Mouse (Mus musculus) heart, postnatal 0 days (tissue): ENCODE data around the gene Gfra4. TPM values are rescaled to one million over a fixed set of nuclear protein-coding genes. Genes with fewer than 3 reads are reported as not detected.

Experiments used
- ATAC-seq: fragments of 200-750 bp; cut with Nextera tagmentation; 2 replicates; pipeline ENCODE4 v1.8.0; 2017; ENCODE audit warnings: low read depth, moderate number of reproducible peaks, moderate library complexity; ENCODE audit not compliant: insufficient read depth
- DNase-seq: peaks from one replicate; pipeline ENCODE4 v3.0.0-alpha.2; 2016; ENCODE audit warnings: low spot score
- H3K27ac ChIP-seq: fragments of 300-500 bp; sonication (generic); 2 replicates; pipeline ENCODE4 v1.5.1; 2014; ENCODE audit warnings: low read depth, mild to moderate bottlenecking
- H3K27me3 ChIP-seq: fragments of 300-500 bp; sonication (generic); 2 replicates; pipeline ENCODE4 v1.6.1; 2014; ENCODE audit warnings: low read length, mixed read lengths; ENCODE audit not compliant: control insufficient read depth, insufficient read depth
- H3K36me3 ChIP-seq: fragments of 300-500 bp; sonication (generic); replicated peaks from 2 replicates; pipeline ENCODE4 v1.6.1; 2014; ENCODE audit warnings: low read length, mixed read lengths; ENCODE audit not compliant: control insufficient read depth, insufficient read depth
- H3K4me1 ChIP-seq: fragments of 300-500 bp; sonication (generic); 2 replicates; pipeline ENCODE4 v1.6.1; 2014; ENCODE audit warnings: antibody characterized with exemption; ENCODE audit not compliant: control insufficient read depth, insufficient read depth
- H3K4me2 ChIP-seq: fragments of 300-500 bp; sonication (generic); 2 replicates; pipeline ENCODE4 v1.6.1; 2014; ENCODE audit warnings: low read depth, mild to moderate bottlenecking, low read length, moderate library complexity
- H3K4me3 ChIP-seq: fragments of 300-500 bp; sonication (generic); 2 replicates; pipeline ENCODE4 v1.5.1; 2014; ENCODE audit warnings: low read depth, low read length
- H3K9ac ChIP-seq: fragments of 300-500 bp; sonication (generic); replicated peaks from 2 replicates; pipeline ENCODE4 v1.6.1; 2014; ENCODE audit warnings: low read depth, low read length, mixed read lengths
- H3K9me3 ChIP-seq: fragments of 300-500 bp; sonication (generic); replicated peaks from 2 replicates; pipeline ENCODE4 v1.6.1; 2016; ENCODE audit warnings: low read length; ENCODE audit not compliant: control insufficient read depth
- CTCF ChIP-seq: IDR thresholded peaks from 2 replicates; pipeline ENCODE4 v1.5.1; 2016; ENCODE audit warnings: antibody characterized with exemption, control low read depth, low read depth
- EP300 ChIP-seq: IDR thresholded peaks from 2 replicates; pipeline ENCODE4 v1.6.1; 2016; ENCODE audit warnings: antibody characterized with exemption, low read depth
- whole genome bisulfite sequencing: fragments of 180-500 bp; shearing (Covaris S2); extraction: QIAGEN DNeasy Blood & Tissue Kit; methylation state at CpG from one replicate; pipeline ENCODE4 v1.1.7; 2014; 5-methylcytosine and 5-hydroxymethylcytosine counted together
- polyA plus RNA-seq: library from polyadenylated mRNA; unstranded; fragments of >200 nt; fragmentation: Nextera tagmentation; extraction: Ambion mirVana; gene quantifications from 2 replicates; pipeline ENCODE4 v1.2.1, GENCODE M21; 2015
- total RNA-seq: library from RNA; depleted of rRNA; stranded (reverse); fragments of >200 nt; gene quantifications from 2 replicates; pipeline ENCODE4 v1.2.3, GENCODE M21; 2014; ENCODE audit warnings: low replicate concordance

Gfra4 gene
- total and polyA plus RNA-seq, 2 experiments from 2014 or later = 0.19 to 2.2 TPM

- no peak for DNase-seq
- Histone ChIP-seq H3K27ac (no peak overlapping the region), H3K4me1 (no peaks in the 10 kb centered on the region), H3K36me3 (peaks cover 20% of the 10 kb centered on the region), H3K4me3 (no peak overlapping the region), H3K4me2 (no peak overlapping the region), H3K9me3 (peaks cover 9% of the 10 kb centered on the region), H3K9ac (no peak overlapping the region), H3K27me3 (peaks cover 1% of the 10 kb centered on the region; the same call in 1 of the 2 replicates)
- TF ChIP-seq CTCF = no peak
- TF ChIP-seq EP300 = no peak
- WGBS = 85% methylated on average over 2 of the region's 2 CpGs
- no peak for ATAC-seq
These were observed 12.3 kb downstream of the Gfra4 start for GRCm38 (mm10) chr2:131030561-131030960.

- no peak overlapping the region for H3K4me3 ChIP-seq
- DNase-seq (peak; percentile 33), ATAC-seq (peak; percentile 70)
- TF ChIP-seq EP300 = no peak
- no peak for TF ChIP-seq CTCF
- no peaks in the 10 kb centered on the region for H3K27me3 ChIP-seq
- no peaks in the 10 kb centered on the region for H3K4me1 ChIP-seq
- no peak overlapping the region for H3K9ac ChIP-seq
- no peak overlapping the region for H3K4me2 ChIP-seq
- WGBS = 43% methylated on average over 9 of the region's 9 CpGs
- H3K27ac ChIP-seq = peak overlapping the region; percentile 69
- peaks cover 9% of the 10 kb centered on the region for H3K9me3 ChIP-seq
- H3K36me3 ChIP-seq = peaks cover 25% of the 10 kb centered on the region
These were observed 13.6 kb downstream of the Gfra4 start for GRCm38 (mm10) chr2:131029065-131029935.

DNA sequence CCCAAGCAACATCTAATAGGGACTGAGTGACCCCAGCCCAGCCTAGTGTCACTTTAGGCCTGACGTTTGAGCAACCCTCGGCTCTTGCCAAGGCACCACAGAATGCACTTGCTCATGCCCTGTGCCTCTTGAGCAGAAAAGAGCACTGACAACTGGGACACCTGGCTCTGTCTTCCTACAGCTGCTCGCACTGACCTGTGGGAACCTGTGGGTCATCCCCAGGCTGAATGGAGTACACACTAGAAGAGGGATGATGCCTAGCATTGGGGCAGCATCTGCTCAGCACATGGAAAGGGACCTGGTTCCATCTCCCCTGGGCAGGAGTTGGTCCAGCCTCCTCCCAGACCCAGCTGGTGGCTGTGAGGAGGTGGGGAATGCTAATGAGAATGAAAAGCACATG, 15.9 kb downstream of the Gfra4 start:
- H3K27ac ChIP-seq = no peak overlapping the region
- H3K4me3 ChIP-seq = no peak overlapping the region
- H3K36me3 ChIP-seq = peaks cover 40% of the 10 kb centered on the region
- H3K9me3 ChIP-seq = no peaks in the 10 kb centered on the region
- no peak overlapping the region for H3K9ac ChIP-seq
- TF ChIP-seq EP300 (no peak), CTCF (no peak)
- no peaks in the 10 kb centered on the region for H3K4me1 ChIP-seq
- H3K27me3 ChIP-seq = no peaks in the 10 kb centered on the region
- H3K4me2 ChIP-seq = no peak overlapping the region
- DNase-seq (no peak), ATAC-seq (no peak)
- WGBS = 94% methylated on average over 3 of the region's 3 CpGs

GRCm38 (mm10) chr2:131025230-131025629, 17.7 kb downstream of the Gfra4 start:
- no peaks in the 10 kb centered on the region for H3K9me3 ChIP-seq
- no peak overlapping the region for H3K9ac ChIP-seq
- DNase-seq (no peak), ATAC-seq (no peak)
- no peaks in the 10 kb centered on the region for H3K27me3 ChIP-seq
- H3K36me3 ChIP-seq = peaks cover 50% of the 10 kb centered on the region
- H3K4me2 ChIP-seq = no peak overlapping the region
- no peak for TF ChIP-seq EP300
- TF ChIP-seq CTCF = no peak
- 83% methylated on average over 2 of the region's 2 CpGs for WGBS
- no peak overlapping the region for H3K27ac ChIP-seq
- H3K4me3 ChIP-seq = no peak overlapping the region
- no peaks in the 10 kb centered on the region for H3K4me1 ChIP-seq

GRCm38 (mm10) chr2:131010566-131010965, 32.3 kb downstream of the Gfra4 start:
- no peaks in the 10 kb centered on the region for H3K27me3 ChIP-seq
- H3K4me2 ChIP-seq = no peak overlapping the region
- ATAC-seq = no peak
- H3K9ac ChIP-seq = no peak overlapping the region
- no peak for DNase-seq
- peaks cover 47% of the 10 kb centered on the region for H3K36me3 ChIP-seq
- no peak for TF ChIP-seq EP300
- TF ChIP-seq CTCF = no peak
- H3K9me3 ChIP-seq = no peaks in the 10 kb centered on the region
- H3K27ac ChIP-seq = no peak overlapping the region
- H3K4me3 ChIP-seq = no peak overlapping the region
- no peaks in the 10 kb centered on the region for H3K4me1 ChIP-seq
- WGBS = 61% methylated on average over 1 of the region's 1 CpGs
